Mouse (Mus musculus): ENCODE data around the gene Rala. TPM values are rescaled to one million over a fixed set of nuclear protein-coding genes. Genes with fewer than 3 reads are reported as not detected.

The Rala gene
- polyA plus RNA-seq (2014; fragmentation: Nextera tagmentation; extraction: Ambion mirVana): 140 and 150 TPM in 2 replicates

DNA sequence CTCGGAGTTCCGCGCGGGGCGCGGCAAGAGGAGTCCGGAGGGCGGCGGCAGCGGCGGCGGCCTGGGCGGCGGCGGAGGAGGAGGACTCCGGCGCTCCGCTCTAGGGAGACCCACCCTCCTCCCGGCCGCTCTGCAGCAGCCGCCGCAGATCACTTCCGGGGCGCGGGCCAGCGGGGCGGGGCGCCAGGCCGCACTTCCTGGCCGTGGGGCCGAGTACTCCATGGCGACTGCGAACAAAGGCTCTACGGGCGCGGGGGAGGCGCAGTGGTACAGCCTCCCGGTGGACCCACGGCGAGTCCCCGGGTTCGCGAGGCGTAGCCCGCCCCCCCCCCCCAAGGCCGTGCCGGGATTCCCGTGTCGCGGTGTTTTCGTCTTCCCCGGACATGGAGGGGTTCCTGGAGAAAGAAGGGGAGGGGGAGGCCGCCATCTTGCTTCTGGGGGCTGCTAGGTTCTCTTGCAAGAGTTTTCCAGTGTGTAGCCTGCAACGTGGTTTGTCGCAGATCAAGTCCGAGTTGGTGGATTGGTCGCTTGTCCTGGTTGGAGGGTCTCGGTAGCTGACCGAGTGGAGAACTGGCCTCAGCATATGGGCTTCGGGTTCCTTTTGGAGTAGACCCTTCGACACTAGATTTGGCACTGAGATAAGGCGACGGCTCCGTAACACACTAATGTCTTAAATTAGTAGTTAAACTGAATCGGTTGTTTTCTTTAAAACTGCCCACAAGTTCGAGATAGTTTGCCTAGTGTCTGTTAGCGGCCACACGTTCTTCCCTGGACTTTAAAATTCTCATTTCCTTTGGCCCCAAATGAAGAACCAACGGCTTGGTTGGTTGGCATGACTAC, at the start of gene Rala:
Rala (minus strand) TSS at position 162 of the 840 bp plus-strand sequence.
- Histone ChIP-seq H3K4me3 (ENCODE audit: low read depth, low read length) (peak within 1 kb of the TSS; percentile 92), H3K36me3 (ENCODE audit: control insufficient read depth, insufficient read depth, low read length) (no peaks in the 10 kb centered on the region), H3K4me2 (ENCODE audit: low read depth) (peak within 1 kb of the TSS; percentile 61), H3K9ac (ENCODE audit: low read length) (peak within 1 kb of the TSS; percentile 93), H3K4me1 (ENCODE audit: control insufficient read depth, insufficient read depth, low read length) (peaks cover 4% of the 10 kb centered on the region; the same call in 1 of the 2 replicates), H3K9me3 (ENCODE audit: control insufficient read depth, low read length) (no peaks in the 10 kb centered on the region), H3K27ac (ENCODE audit: low read depth, low read length) (peak within 1 kb of the TSS; percentile 89), H3K27me3 (ENCODE audit: control insufficient read depth, insufficient read depth, low read length) (no peaks in the 10 kb centered on the region)
- DNase-seq (ENCODE audit: low spot score): peak; percentile 93
- peak; percentile 100 for ATAC-seq (ENCODE audit: insufficient read depth, low FRiP score, low TSS enrichment)
- 12% methylated on average over 55 of the region's 69 CpGs for WGBS

DNA sequence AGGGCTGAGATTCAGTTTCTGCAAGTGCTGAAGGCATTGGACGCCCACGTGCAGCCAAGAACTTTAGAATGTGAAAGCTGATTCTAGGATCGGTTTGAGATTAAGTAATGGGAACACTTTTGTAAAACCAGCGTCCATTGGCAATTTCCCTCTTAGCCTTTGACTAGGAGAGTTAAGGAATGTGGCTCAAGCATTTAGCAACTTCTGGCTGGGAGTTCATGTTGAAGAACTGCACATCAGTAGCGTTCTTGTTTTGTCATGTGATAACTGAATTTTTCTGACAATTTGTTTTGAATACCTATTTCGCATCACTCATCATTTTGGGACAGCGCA, 49.4 kb upstream of the Rala start:
- ATAC-seq (ENCODE audit: insufficient read depth, low FRiP score, low TSS enrichment) (peak; percentile 15), DNase-seq (ENCODE audit: low spot score) (no peak)
- no peaks in the 10 kb centered on the region for H3K27me3 ChIP-seq (ENCODE audit: control insufficient read depth, insufficient read depth, low read length)
- peak overlapping the region; percentile 71 for H3K4me2 ChIP-seq (ENCODE audit: low read depth)
- H3K9ac ChIP-seq (ENCODE audit: low read length): peak overlapping the region; percentile 79
- peak overlapping the region; percentile 71 for H3K4me3 ChIP-seq (ENCODE audit: low read depth, low read length)
- H3K36me3 ChIP-seq (ENCODE audit: control insufficient read depth, insufficient read depth, low read length): no peaks in the 10 kb centered on the region
- WGBS: 42% methylated on average over 7 of the region's 7 CpGs
- no peak overlapping the region for H3K27ac ChIP-seq (ENCODE audit: low read depth, low read length)
- no peaks in the 10 kb centered on the region for H3K9me3 ChIP-seq (ENCODE audit: control insufficient read depth, low read length)
- H3K4me1 ChIP-seq (ENCODE audit: control insufficient read depth, insufficient read depth, low read length): peaks cover 4% of the 10 kb centered on the region; the same call in 1 of the 2 replicates

DNA sequence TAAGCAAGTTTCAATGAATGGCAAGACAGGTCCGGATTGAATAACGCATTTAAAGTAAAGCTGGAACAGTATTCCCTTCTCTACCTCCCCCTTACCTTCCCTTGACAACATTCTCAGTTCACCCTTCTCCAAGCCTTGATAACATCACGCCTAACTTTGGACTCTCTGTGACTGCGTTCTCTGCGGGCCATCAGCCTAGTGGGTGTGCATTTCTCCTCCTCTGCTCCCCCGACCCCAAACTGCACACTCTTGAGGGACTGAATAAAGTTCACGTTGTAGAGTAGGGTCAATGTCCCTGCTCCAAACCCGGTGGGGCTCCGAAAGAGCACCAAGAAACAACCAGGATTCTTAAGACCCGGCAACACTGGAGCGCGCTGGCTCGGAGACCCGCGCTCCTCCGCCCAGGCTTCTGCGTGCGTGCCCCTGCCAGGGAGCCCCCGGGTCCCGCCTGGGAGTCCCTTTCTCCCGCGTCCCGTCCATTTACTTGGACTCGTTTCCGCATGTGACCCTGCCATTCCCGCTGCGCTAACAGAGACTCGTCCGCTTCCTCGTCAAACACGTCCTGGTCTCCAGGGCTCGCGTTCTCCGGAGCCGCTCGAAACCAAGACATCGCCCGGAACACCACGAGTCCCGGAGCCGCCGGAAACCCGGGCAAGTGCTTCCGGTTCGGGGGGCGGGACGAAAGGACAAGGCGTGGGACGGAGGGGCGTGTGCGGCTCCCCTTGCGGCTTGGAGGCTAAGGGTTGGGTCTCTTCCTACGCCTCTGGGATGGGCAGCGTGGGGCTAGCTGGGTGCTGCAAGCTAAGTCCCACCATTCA, 48.9 kb upstream of the Rala start, which contains the start of gene Yae1d1:
Yae1d1 (minus strand) TSS at position 653 of the 818 bp plus-strand sequence.
- H3K27me3 ChIP-seq (ENCODE audit: control insufficient read depth, insufficient read depth, low read length): no peaks in the 10 kb centered on the region
- peak within 1 kb of the TSS; percentile 31; the same call in 1 of the 2 replicates for H3K27ac ChIP-seq (ENCODE audit: low read depth, low read length)
- no peaks in the 10 kb centered on the region for H3K9me3 ChIP-seq (ENCODE audit: control insufficient read depth, low read length)
- peak within 1 kb of the TSS; percentile 71 for H3K4me2 ChIP-seq (ENCODE audit: low read depth)
- ATAC-seq (ENCODE audit: insufficient read depth, low FRiP score, low TSS enrichment): peak; percentile 97
- peak; percentile 96 for DNase-seq (ENCODE audit: low spot score)
- under 1% methylated on average over 54 of the region's 54 CpGs for WGBS
- peaks cover 4% of the 10 kb centered on the region; the same call in 1 of the 2 replicates for H3K4me1 ChIP-seq (ENCODE audit: control insufficient read depth, insufficient read depth, low read length)
- H3K4me3 ChIP-seq (ENCODE audit: low read depth, low read length): peak within 1 kb of the TSS; percentile 71
- H3K36me3 ChIP-seq (ENCODE audit: control insufficient read depth, insufficient read depth, low read length): no peaks in the 10 kb centered on the region
- H3K9ac ChIP-seq (ENCODE audit: low read length): peak within 1 kb of the TSS; percentile 79

GRCm38 (mm10) chr13:17992009-17992408, 48.0 kb upstream of the Rala start:
- no peaks in the 10 kb centered on the region for H3K9me3 ChIP-seq (ENCODE audit: control insufficient read depth, low read length)
- H3K36me3 ChIP-seq (ENCODE audit: control insufficient read depth, insufficient read depth, low read length): no peaks in the 10 kb centered on the region
- H3K4me2 ChIP-seq (ENCODE audit: low read depth): peak overlapping the region; percentile 71
- no peaks in the 10 kb centered on the region for H3K27me3 ChIP-seq (ENCODE audit: control insufficient read depth, insufficient read depth, low read length)
- H3K9ac ChIP-seq (ENCODE audit: low read length): no peak overlapping the region
- DNase-seq (ENCODE audit: low spot score) (no peak), ATAC-seq (ENCODE audit: insufficient read depth, low FRiP score, low TSS enrichment) (no peak)
- no peak overlapping the region for H3K27ac ChIP-seq (ENCODE audit: low read depth, low read length)
- H3K4me3 ChIP-seq (ENCODE audit: low read depth, low read length): peak overlapping the region; percentile 71
- H3K4me1 ChIP-seq (ENCODE audit: control insufficient read depth, insufficient read depth, low read length): peaks cover 4% of the 10 kb centered on the region; the same call in 1 of the 2 replicates
- WGBS: 90% methylated on average over 4 of the region's 4 CpGs

- H3K27me3 ChIP-seq (ENCODE audit: control insufficient read depth, insufficient read depth, low read length): no peaks in the 10 kb centered on the region
- H3K36me3 ChIP-seq (ENCODE audit: control insufficient read depth, insufficient read depth, low read length): no peaks in the 10 kb centered on the region; the same call in 1 of the 2 replicates
- H3K4me2 ChIP-seq (ENCODE audit: low read depth): no peak overlapping the region
- ATAC-seq (ENCODE audit: insufficient read depth, low FRiP score, low TSS enrichment) (no peak), DNase-seq (ENCODE audit: low spot score) (peak; percentile 32)
- no peak overlapping the region for H3K9ac ChIP-seq (ENCODE audit: low read length)
- no peaks in the 10 kb centered on the region for H3K9me3 ChIP-seq (ENCODE audit: control insufficient read depth, low read length)
- H3K27ac ChIP-seq (ENCODE audit: low read depth, low read length): no peak overlapping the region
- no peaks in the 10 kb centered on the region for H3K4me1 ChIP-seq (ENCODE audit: control insufficient read depth, insufficient read depth, low read length)
- WGBS: 58% methylated on average over 4 of the region's 4 CpGs
- H3K4me3 ChIP-seq (ENCODE audit: low read depth, low read length): no peak overlapping the region
These were observed 39.2 kb upstream of the Rala start for GRCm38 (mm10) chr13:17983194-17983593.

DNA sequence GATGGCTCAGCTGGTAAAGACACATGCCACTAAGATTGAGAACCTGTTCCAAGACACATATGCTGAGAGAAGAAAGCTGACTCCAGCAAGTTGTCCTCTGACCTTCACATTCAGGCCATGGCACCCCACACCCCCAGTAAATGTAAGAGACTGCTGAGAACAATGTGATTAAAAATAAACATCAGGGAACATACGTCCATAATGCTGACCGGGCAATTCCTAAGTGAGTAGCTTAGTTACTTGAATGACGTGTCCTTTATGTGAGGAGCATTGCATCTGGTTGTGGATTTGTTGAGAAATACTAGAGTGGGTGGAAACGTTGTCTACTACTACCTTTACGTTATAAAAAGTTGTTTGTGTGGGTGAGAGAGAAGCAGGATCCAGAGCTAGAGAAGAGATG, 38.6 kb upstream of the Rala start:
- Histone ChIP-seq H3K27ac (ENCODE audit: low read depth, low read length) (no peak overlapping the region), H3K9me3 (ENCODE audit: control insufficient read depth, low read length) (no peaks in the 10 kb centered on the region), H3K36me3 (ENCODE audit: control insufficient read depth, insufficient read depth, low read length) (no peaks in the 10 kb centered on the region; the same call in 1 of the 2 replicates), H3K4me2 (ENCODE audit: low read depth) (no peak overlapping the region), H3K4me3 (ENCODE audit: low read depth, low read length) (no peak overlapping the region), H3K27me3 (ENCODE audit: control insufficient read depth, insufficient read depth, low read length) (no peaks in the 10 kb centered on the region), H3K9ac (ENCODE audit: low read length) (no peak overlapping the region), H3K4me1 (ENCODE audit: control insufficient read depth, insufficient read depth, low read length) (no peaks in the 10 kb centered on the region)
- DNase-seq (ENCODE audit: low spot score) (no peak), ATAC-seq (ENCODE audit: insufficient read depth, low FRiP score, low TSS enrichment) (no peak)
- WGBS: 89% methylated on average over 5 of the region's 5 CpGs

DNA sequence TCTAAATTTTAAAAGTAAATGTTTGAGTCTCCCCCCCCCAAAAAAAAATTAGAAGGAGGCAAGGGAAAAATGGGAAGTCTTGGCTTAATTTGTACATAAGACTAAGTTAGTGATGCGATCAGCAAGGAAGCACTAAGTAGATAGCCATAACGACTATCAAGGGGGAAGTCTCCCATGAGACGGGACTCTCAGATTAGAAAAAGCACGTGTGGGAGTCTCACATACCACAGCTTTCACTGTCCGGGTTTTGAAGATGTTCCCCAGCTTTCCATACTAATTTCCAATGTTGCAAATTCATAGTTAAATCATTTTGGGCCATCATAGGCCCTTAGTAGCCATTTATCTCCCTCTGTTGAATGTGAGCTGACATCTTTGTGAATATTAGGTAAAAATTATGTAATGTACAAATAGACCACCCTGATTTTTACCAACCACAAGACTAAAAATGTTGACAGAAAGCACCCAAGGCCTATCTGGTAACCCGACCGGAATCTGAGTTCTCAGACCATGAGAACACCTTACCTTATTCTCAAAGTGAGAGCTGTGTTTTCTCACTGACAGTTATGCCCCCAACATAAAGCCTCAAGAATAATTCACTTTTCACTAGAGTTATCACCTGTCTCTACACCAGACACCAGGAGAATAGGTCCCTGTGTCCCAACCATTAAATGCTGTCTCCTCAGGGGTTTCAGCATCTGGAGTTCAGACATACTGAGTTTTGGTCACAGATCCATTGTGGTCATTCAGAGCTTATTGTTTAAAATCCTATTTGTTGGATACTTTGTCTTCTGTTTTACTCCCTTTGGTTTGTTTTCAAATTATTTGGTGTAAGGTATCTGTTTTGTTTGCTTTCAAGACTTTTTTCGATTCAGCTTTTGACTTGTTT, 33.1 kb upstream of the Rala start:
- H3K36me3 ChIP-seq (ENCODE audit: control insufficient read depth, insufficient read depth, low read length): no peaks in the 10 kb centered on the region
- WGBS: 84% methylated on average over 8 of the region's 8 CpGs
- no peak for DNase-seq (ENCODE audit: low spot score)
- H3K27me3 ChIP-seq (ENCODE audit: control insufficient read depth, insufficient read depth, low read length): no peaks in the 10 kb centered on the region
- no peak overlapping the region for H3K27ac ChIP-seq (ENCODE audit: low read depth, low read length)
- H3K9me3 ChIP-seq (ENCODE audit: control insufficient read depth, low read length): no peaks in the 10 kb centered on the region
- H3K4me1 ChIP-seq (ENCODE audit: control insufficient read depth, insufficient read depth, low read length): no peaks in the 10 kb centered on the region
- no peak for ATAC-seq (ENCODE audit: insufficient read depth, low FRiP score, low TSS enrichment)
- no peak overlapping the region for H3K4me2 ChIP-seq (ENCODE audit: low read depth)
- H3K4me3 ChIP-seq (ENCODE audit: low read depth, low read length): no peak overlapping the region
- no peak overlapping the region for H3K9ac ChIP-seq (ENCODE audit: low read length)

DNA sequence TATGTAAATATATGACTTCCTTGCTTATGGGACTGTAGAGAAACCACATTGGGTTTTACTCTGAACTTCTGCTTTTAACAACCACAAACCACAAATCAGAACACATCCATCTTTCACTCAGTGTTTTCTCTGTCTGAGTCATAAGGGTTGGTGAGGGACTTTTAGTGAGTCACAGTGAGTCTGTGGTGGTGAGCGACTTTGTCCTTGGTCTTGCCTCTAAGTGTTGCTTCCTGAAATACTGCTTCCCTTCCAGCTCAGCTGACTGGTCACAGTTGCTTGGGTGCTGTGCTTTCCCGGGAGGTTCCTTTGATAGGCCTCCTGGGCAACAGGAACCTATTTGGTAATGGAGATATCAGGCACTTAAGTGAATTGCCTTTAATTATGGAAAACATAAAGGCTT, 31.9 kb upstream of the Rala start:
- no peaks in the 10 kb centered on the region for H3K4me1 ChIP-seq (ENCODE audit: control insufficient read depth, insufficient read depth, low read length)
- H3K27me3 ChIP-seq (ENCODE audit: control insufficient read depth, insufficient read depth, low read length): no peaks in the 10 kb centered on the region
- no peak overlapping the region for H3K4me2 ChIP-seq (ENCODE audit: low read depth)
- no peak overlapping the region for H3K9ac ChIP-seq (ENCODE audit: low read length)
- H3K36me3 ChIP-seq (ENCODE audit: control insufficient read depth, insufficient read depth, low read length): no peaks in the 10 kb centered on the region
- whole genome bisulfite sequencing: 48% methylated on average over 2 of the region's 2 CpGs
- no peak overlapping the region for H3K4me3 ChIP-seq (ENCODE audit: low read depth, low read length)
- H3K9me3 ChIP-seq (ENCODE audit: control insufficient read depth, low read length): no peaks in the 10 kb centered on the region
- DNase-seq (ENCODE audit: low spot score) (no peak), ATAC-seq (ENCODE audit: insufficient read depth, low FRiP score, low TSS enrichment) (no peak)
- no peak overlapping the region for H3K27ac ChIP-seq (ENCODE audit: low read depth, low read length)

Data from neural tube, embryonic 11.5 days (tissue).